Mouse (Mus musculus) heart, adult 2 months (tissue): ENCODE data around the gene Lrrc46. TPM values are rescaled to one million over a fixed set of nuclear protein-coding genes. Genes with fewer than 3 reads are reported as not detected.

Experiments
- DNase-seq, 2 experiments: peaks; one replicate each; pipeline ENCODE4 v3.0.0; 2021
- H3K27ac ChIP-seq: fragments of 200-600 bp; 2 replicates; pipeline ENCODE4 v1.8.1; 2022
- H3K27me3 ChIP-seq: fragments of 200-500 bp; 2 replicates; pipeline ENCODE4 v1.6.1; 2012; ENCODE audit warnings: mild to moderate bottlenecking, low read length, inconsistent platforms, mixed read lengths; ENCODE audit not compliant: control insufficient read depth, insufficient read depth
- H3K36me3 ChIP-seq: fragments of 200-500 bp; 2 replicates; pipeline ENCODE4 v1.6.1; 2012; ENCODE audit warnings: low read length, inconsistent platforms; ENCODE audit not compliant: control insufficient read depth, insufficient read depth
- H3K4me1 ChIP-seq: fragments of 200-500 bp; 2 replicates; pipeline ENCODE4 v1.6.1; 2011; ENCODE audit warnings: low read length; ENCODE audit not compliant: control insufficient read depth, insufficient read depth
- H3K4me3 ChIP-seq: fragments of 200-600 bp; 2 replicates; pipeline ENCODE4 v1.8.1; 2022
- H3K79me2 ChIP-seq: fragments of 200-500 bp; replicated peaks from 2 replicates; pipeline ENCODE4 v1.6.1; 2012; ENCODE audit warnings: mild to moderate bottlenecking, inconsistent platforms, low read length, moderate library complexity, mixed read lengths; ENCODE audit not compliant: control insufficient read depth, insufficient read depth
- H3K9ac ChIP-seq: fragments of 200-500 bp; 2 replicates; pipeline ENCODE4 v1.6.1; 2012; ENCODE audit warnings: low read depth, mild to moderate bottlenecking, control low read depth, inconsistent platforms, low read length, mixed read lengths
- CTCF ChIP-seq: fragments of 200-600 bp; IDR thresholded peaks from 2 replicates; pipeline ENCODE4 v1.8.1; 2022; ENCODE audit warnings: antibody characterized with exemption, mild to moderate bottlenecking, moderate library complexity
- EP300 ChIP-seq: fragments of 200-500 bp; IDR thresholded peaks from 2 replicates; pipeline ENCODE4 v1.6.1; 2011; ENCODE audit warnings: low read depth, low read length, control low read depth; ENCODE audit not compliant: insufficient read depth
- POLR2A ChIP-seq: fragments of 200-500 bp; IDR thresholded peaks from 2 replicates; pipeline ENCODE4 v1.6.1; 2011; ENCODE audit warnings: mild to moderate bottlenecking, low read depth, low read length, control low read depth; ENCODE audit not compliant: insufficient read depth
- WGBS: fragments of 180-500 bp; shearing (Covaris S2); methylation state at CpG from one replicate; pipeline ENCODE4 v1.1.7; 2018; 5-methylcytosine and 5-hydroxymethylcytosine counted together
- intact Hi-C: fragments of 180-260 bp; cut with DNase I; formaldehyde crosslinking; loops from one replicate; pipeline ENCODE4 v1.15.1; 2025
- polyA plus RNA-seq: library from polyadenylated mRNA; depleted of rRNA; stranded (reverse); fragments of >200 nt; gene quantifications from 2 replicates; pipeline ENCODE4 v1.2.3, GENCODE M21; 2012
- total RNA-seq, 2 experiments: library from RNA; stranded (reverse); gene quantifications; 2 replicates each; pipeline ENCODE4 v1.2.3; 2021

Gene Lrrc46
- total and polyA plus RNA-seq, 3 experiments: 0.18 to 1.0 TPM; not detected in 1

GRCm38 (mm10) chr11:97031977-97032376 is 9.2 kb downstream of the Lrrc46 start:
- Histone ChIP-seq H3K27me3 (no peaks in the 10 kb centered on the region), H3K9ac (no peak overlapping the region), H3K79me2 (no peaks in the 10 kb centered on the region), H3K36me3 (no peaks in the 10 kb centered on the region), H3K4me1 (no peaks in the 10 kb centered on the region; the same call in 1 of the 2 replicates), H3K27ac (no peak overlapping the region), H3K4me3 (no peak overlapping the region)
- intact Hi-C loops: no loop called here
- no peak for DNase-seq
- WGBS: 76% methylated on average over 12 of the region's 12 CpGs
- no peak for TF ChIP-seq POLR2A
- no peak for TF ChIP-seq CTCF
- no peak for TF ChIP-seq EP300

- H3K27ac ChIP-seq: peak overlapping the region; percentile 85
- H3K9ac ChIP-seq: peak overlapping the region; percentile 61
- no peak for TF ChIP-seq POLR2A
- TF ChIP-seq EP300: no peak
- no peak for TF ChIP-seq CTCF
- H3K36me3 ChIP-seq: no peaks in the 10 kb centered on the region
- 27% methylated on average over 15 of the region's 15 CpGs for WGBS
- H3K4me3 ChIP-seq: peak overlapping the region; percentile 70
- H3K79me2 ChIP-seq: no peaks in the 10 kb centered on the region
- intact Hi-C loops: no loop called here
- DNase-seq: no peak
- no peaks in the 10 kb centered on the region; the same call in 1 of the 2 replicates for H3K4me1 ChIP-seq
- no peaks in the 10 kb centered on the region for H3K27me3 ChIP-seq
These were observed 10.8 kb downstream of the Lrrc46 start for GRCm38 (mm10) chr11:97030426-97030825.

GRCm38 (mm10) chr11:97029686-97030417 is 11.4 kb downstream of the Lrrc46 start, which contains the start of gene Scrn2:
Gene Scrn2 (plus strand): TSS chr11:97029938.
- H3K9ac ChIP-seq: peak within 1 kb of the TSS; percentile 61
- no peaks in the 10 kb centered on the region for H3K36me3 ChIP-seq
- no peaks in the 10 kb centered on the region for H3K27me3 ChIP-seq
- peak; percentile 87 to 93 for DNase-seq
- peak within 1 kb of the TSS; percentile 70 for H3K4me3 ChIP-seq
- WGBS: under 1% methylated on average over 25 of the region's 25 CpGs
- no peaks in the 10 kb centered on the region; the same call in 1 of the 2 replicates for H3K4me1 ChIP-seq
- TF ChIP-seq EP300: no peak
- no peak for TF ChIP-seq POLR2A
- TF ChIP-seq CTCF: no peak; the same call in 1 of the 2 replicates
- H3K27ac ChIP-seq: peak within 1 kb of the TSS; percentile 85
- no peaks in the 10 kb centered on the region for H3K79me2 ChIP-seq
- intact Hi-C loops: no loop called here

- 6% methylated on average over 17 of the region's 17 CpGs for WGBS
- Histone ChIP-seq H3K27ac (peak overlapping the region; percentile 58), H3K27me3 (peaks cover 8% of the 10 kb centered on the region; the same call in 1 of the 2 replicates), H3K4me1 (no peaks in the 10 kb centered on the region; the same call in 1 of the 2 replicates), H3K4me3 (peak overlapping the region; percentile 33), H3K9ac (peak overlapping the region; percentile 42), H3K36me3 (no peaks in the 10 kb centered on the region), H3K79me2 (no peaks in the 10 kb centered on the region)
- intact Hi-C loops: loop anchor here (1.0 to 2.0 kb wide), 2 partner anchors 44 to 109 kb away; partner anchors contain the start of genes Cdk5rap3 and Sp2
- TF ChIP-seq POLR2A (peak; percentile 61), CTCF (no peak; the same call in 1 of the 2 replicates), EP300 (peak; percentile 68; the same call in 1 of the 2 replicates)
- peak; percentile 88 for DNase-seq
These were observed 15.4 kb downstream of the Lrrc46 start for GRCm38 (mm10) chr11:97025721-97026344.

GRCm38 (mm10) chr11:97024977-97025376 is 16.2 kb downstream of the Lrrc46 start:
- WGBS: 57% methylated on average over 10 of the region's 10 CpGs
- intact Hi-C loops: loop anchor here (2.0 kb wide), 1 partner anchor 108 kb away; the partner anchor contains the start of gene Cdk5rap3
- no peak for TF ChIP-seq EP300
- no peak for TF ChIP-seq CTCF

More at GRCm38 (mm10) chr11:97024977-97025376, 16.2 kb downstream of the Lrrc46 start:
- Histone ChIP-seq H3K79me2 (no peaks in the 10 kb centered on the region), H3K4me3 (no peak overlapping the region), H3K4me1 (no peaks in the 10 kb centered on the region), H3K9ac (no peak overlapping the region), H3K27me3 (peaks cover 8% of the 10 kb centered on the region; the same call in 1 of the 2 replicates), H3K36me3 (no peaks in the 10 kb centered on the region), H3K27ac (no peak overlapping the region)
- no peak for DNase-seq
